Mouse (Mus musculus) stomach, postnatal 0 days (tissue): ENCODE measurements at regions not wholly inside any gene's neighbourhood (a gene's known extent, or its start where the extent isn't known, plus 50 kb on each side); places are given as distances from the start of the nearest gene placed in this dataset.

ENCODE experiments used
- CTCF ChIP-seq: IDR thresholded peaks from 2 replicates; pipeline ENCODE4 v1.5.1; 2016; ENCODE audit warnings: antibody characterized with exemption, low read depth, mild to moderate bottlenecking, moderate library complexity
- EP300 ChIP-seq: optimal IDR thresholded peaks from 2 replicates; pipeline ENCODE3; 2016; ENCODE audit warnings: antibody characterized with exemption

- TF ChIP-seq CTCF (no peak), EP300 (no peak)
Observed at GRCm38 (mm10) chr9:69568222-69568621, 114.8 kb downstream of the Anxa2 start.
